Mouse (Mus musculus) cerebellum, adult 11-12 months (tissue): Measurements from ENCODE around the gene Cdhr4.
A peak's percentile ranks its signal among the peaks of the same experiment; 100 is the strongest.

Experiments used
- DNase-seq: peaks from one replicate; pipeline ENCODE4 v3.0.0; 2022

Cdhr4 gene

GRCm38 (mm10) chr9:107975399-107976386 lies 16.6 kb upstream of the Cdhr4 start, which contains the start of gene Uba7:
TSS of gene Uba7 (plus strand) at chr9:107975505.
- no peak for DNase-seq

GRCm38 (mm10) chr9:107978815-107979214 lies 13.5 kb upstream of the Cdhr4 start:
- DNase-seq: no peak

GRCm38 (mm10) chr9:107981684-107982605 lies 10.4 kb upstream of the Cdhr4 start:
- DNase-seq: no peak

- no peak for DNase-seq
Observed at GRCm38 (mm10) chr9:107982681-107983346, 9.5 kb upstream of the Cdhr4 start, which contains the start of gene Gm20661. TSS of gene Gm20661 (plus strand) at chr9:107983058.

GRCm38 (mm10) chr9:107983421-107983890 lies 8.8 kb upstream of the Cdhr4 start:
- peak; percentile 33 for DNase-seq

- no peak for DNase-seq
Observed at GRCm38 (mm10) chr9:107984052-107984753, 8.1 kb upstream of the Cdhr4 start.

- no peak for DNase-seq
Observed at GRCm38 (mm10) chr9:107984754-107985055, 7.6 kb upstream of the Cdhr4 start.

GRCm38 (mm10) chr9:107985131-107986119 lies 6.9 kb upstream of the Cdhr4 start, which contains the start of gene Inka1:
TSS of gene Inka1 (minus strand) at chr9:107985879.
- DNase-seq: peak; percentile 62

GRCm38 (mm10) chr9:107986376-107986775 lies 5.9 kb upstream of the Cdhr4 start:
- DNase-seq: peak; percentile 75

- no peak for DNase-seq
Observed at GRCm38 (mm10) chr9:107987950-107988349, 4.3 kb upstream of the Cdhr4 start.

- no peak for DNase-seq
Observed at GRCm38 (mm10) chr9:107993013-107993412, 716 bp downstream of the Cdhr4 start.

- no peak for DNase-seq
Observed at GRCm38 (mm10) chr9:107994464-107994863, 2.2 kb downstream of the Cdhr4 start.

GRCm38 (mm10) chr9:107995513-107995912 lies 3.2 kb downstream of the Cdhr4 start:
- DNase-seq: no peak

GRCm38 (mm10) chr9:107996049-107996448 lies 3.8 kb downstream of the Cdhr4 start, which contains the start of gene Gm20662:
TSS of gene Gm20662 (plus strand) at chr9:107996349.
- DNase-seq: no peak

- DNase-seq: peak; percentile 100
Observed at GRCm38 (mm10) chr9:108001922-108002770, 9.8 kb downstream of the Cdhr4 start, which contains the start of gene Ip6k1. TSS of gene Ip6k1 (plus strand) at chr9:108002501.

- no peak for DNase-seq
Observed at GRCm38 (mm10) chr9:108002778-108003530, 10.7 kb downstream of the Cdhr4 start.

GRCm38 (mm10) chr9:108003531-108003890 lies 11.2 kb downstream of the Cdhr4 start:
- DNase-seq: peak; percentile 36

GRCm38 (mm10) chr9:108008041-108008440 lies 15.7 kb downstream of the Cdhr4 start:
- DNase-seq: no peak

- no peak for DNase-seq
Observed at GRCm38 (mm10) chr9:108010385-108010784, 18.1 kb downstream of the Cdhr4 start.
